Mouse (Mus musculus): ENCODE measurements at regions not wholly inside any gene's neighbourhood (a gene's known extent, or its start where the extent isn't known, plus 50 kb on each side); places are given as distances from the start of the nearest gene placed in this dataset.

- no peaks in the 10 kb centered on the region for H3K4me1 ChIP-seq (ENCODE audit: control insufficient read depth, insufficient read depth, low read length)
- WGBS = 81% methylated on average over 9 of the region's 9 CpGs
- H3K4me3 ChIP-seq (replicated peaks; ENCODE audit: control insufficient read depth, low read depth, low read length) = no peak overlapping the region
- TF ChIP-seq CTCF (IDR thresholded peaks at IDR 0.05; ENCODE audit: control insufficient read depth, insufficient read depth, low read length) (no peak), POLR2A (IDR thresholded peaks at IDR 0.05; ENCODE audit: borderline replicate concordance, control insufficient read depth, low read depth, low read length) (no peak)
- H3K27ac ChIP-seq (ENCODE audit: control insufficient read depth, insufficient read depth, low read depth, low read length, poor library complexity) = no peak overlapping the region
Measured at GRCm38 (mm10) chr7:117256819-117257218, 124.0 kb upstream of the Xylt1 start.

GRCm38 (mm10) chr7:117258557-117258956 is 122.2 kb upstream of the Xylt1 start:
- 79% methylated on average over 5 of the region's 5 CpGs for WGBS
- Histone ChIP-seq H3K4me1 (ENCODE audit: control insufficient read depth, insufficient read depth, low read length) (no peaks in the 10 kb centered on the region), H3K27ac (ENCODE audit: control insufficient read depth, insufficient read depth, low read depth, low read length, poor library complexity) (no peak overlapping the region), H3K4me3 (replicated peaks; ENCODE audit: control insufficient read depth, low read depth, low read length) (no peak overlapping the region)
- TF ChIP-seq CTCF (IDR thresholded peaks at IDR 0.05; ENCODE audit: control insufficient read depth, insufficient read depth, low read length) = no peak

- WGBS = 74% methylated on average over 5 of the region's 5 CpGs
- H3K27ac ChIP-seq (ENCODE audit: control insufficient read depth, insufficient read depth, low read depth, low read length, poor library complexity) = no peak overlapping the region
Measured at GRCm38 (mm10) chr7:117259151-117259550, 121.6 kb upstream of the Xylt1 start.

DNA sequence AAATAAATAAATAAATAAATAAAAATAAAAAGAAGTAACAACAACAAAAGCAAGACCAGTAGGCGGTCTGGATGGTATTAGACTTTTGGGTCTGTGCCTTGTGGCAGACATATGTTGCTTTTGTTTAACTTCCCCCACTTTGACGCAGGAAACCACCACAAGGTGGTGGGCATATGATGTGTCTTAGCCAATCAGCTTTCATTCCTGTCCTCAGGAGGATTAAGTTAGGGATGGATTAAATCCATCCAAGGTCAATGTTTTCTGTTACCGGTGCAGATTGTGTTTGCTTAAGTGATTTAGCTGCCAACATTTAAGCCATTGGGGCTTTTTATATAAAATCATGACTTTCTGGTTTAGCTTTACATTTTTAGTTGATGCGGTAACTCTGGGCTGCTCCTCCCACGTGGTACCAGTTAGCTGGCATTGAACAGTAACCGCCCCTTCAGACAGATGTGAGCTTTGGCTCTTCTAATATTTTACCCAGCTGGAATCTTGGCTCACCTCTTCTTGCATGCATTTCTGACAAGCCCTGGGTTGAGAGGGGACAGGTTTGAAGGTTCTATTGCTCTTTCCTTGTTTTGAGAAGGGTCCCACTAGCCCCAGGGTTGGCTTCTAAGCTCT is 121.0 kb upstream of the Xylt1 start:
- WGBS = 65% methylated on average over 6 of the region's 6 CpGs
- TF ChIP-seq CTCF (IDR thresholded peaks at IDR 0.05; ENCODE audit: control insufficient read depth, insufficient read depth, low read length) (no peak), POLR2A (IDR thresholded peaks at IDR 0.05; ENCODE audit: borderline replicate concordance, control insufficient read depth, low read depth, low read length) (no peak)
- H3K4me1 ChIP-seq (ENCODE audit: control insufficient read depth, insufficient read depth, low read length) = no peaks in the 10 kb centered on the region

More at GRCm38 (mm10) chr7:117259151-117259550, 121.6 kb upstream of the Xylt1 start:
- H3K4me1 ChIP-seq (ENCODE audit: control insufficient read depth, insufficient read depth, low read length) = no peaks in the 10 kb centered on the region
- no peak overlapping the region for H3K4me3 ChIP-seq (replicated peaks; ENCODE audit: control insufficient read depth, low read depth, low read length)
- TF ChIP-seq POLR2A (IDR thresholded peaks at IDR 0.05; ENCODE audit: borderline replicate concordance, control insufficient read depth, low read depth, low read length) = no peak
- TF ChIP-seq CTCF (IDR thresholded peaks at IDR 0.05; ENCODE audit: control insufficient read depth, insufficient read depth, low read length) = no peak

GRCm38 (mm10) chr7:117260596-117260995 is 120.2 kb upstream of the Xylt1 start:
- Histone ChIP-seq H3K27ac (ENCODE audit: control insufficient read depth, insufficient read depth, low read depth, low read length, poor library complexity) (no peak overlapping the region), H3K4me3 (replicated peaks; ENCODE audit: control insufficient read depth, low read depth, low read length) (no peak overlapping the region), H3K4me1 (ENCODE audit: control insufficient read depth, insufficient read depth, low read length) (no peaks in the 10 kb centered on the region)
- WGBS = 63% methylated on average over 3 of the region's 3 CpGs
- TF ChIP-seq CTCF (IDR thresholded peaks at IDR 0.05; ENCODE audit: control insufficient read depth, insufficient read depth, low read length) (no peak), POLR2A (IDR thresholded peaks at IDR 0.05; ENCODE audit: borderline replicate concordance, control insufficient read depth, low read depth, low read length) (no peak)

More for the DNA sequence above, 121.0 kb upstream of the Xylt1 start:
- no peak overlapping the region for H3K4me3 ChIP-seq (replicated peaks; ENCODE audit: control insufficient read depth, low read depth, low read length)
- no peak overlapping the region for H3K27ac ChIP-seq (ENCODE audit: control insufficient read depth, insufficient read depth, low read depth, low read length, poor library complexity)

DNA sequence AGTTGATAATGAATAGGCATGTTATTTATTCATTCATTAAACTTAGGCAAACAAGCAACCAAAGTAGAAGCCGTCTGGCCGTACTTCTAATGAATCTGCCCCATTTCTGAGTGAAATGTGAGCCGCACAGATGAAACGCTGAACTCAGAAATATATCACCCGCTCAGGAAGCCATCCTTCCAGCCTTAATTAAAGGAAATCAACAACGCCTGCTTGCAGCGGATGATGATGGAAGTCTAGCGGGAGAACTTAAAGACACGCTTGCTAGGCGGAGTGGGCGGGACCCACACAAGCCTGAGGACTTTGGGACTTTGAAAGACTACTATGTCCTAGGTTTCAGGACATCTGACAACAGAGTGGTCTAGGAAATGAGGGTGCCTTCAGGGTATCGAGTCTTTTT is 117.7 kb upstream of the Xylt1 start:
- WGBS = 81% methylated on average over 12 of the region's 12 CpGs
- TF ChIP-seq POLR2A (IDR thresholded peaks at IDR 0.05; ENCODE audit: borderline replicate concordance, control insufficient read depth, low read depth, low read length) (no peak), CTCF (IDR thresholded peaks at IDR 0.05; ENCODE audit: control insufficient read depth, insufficient read depth, low read length) (no peak)
- H3K27ac ChIP-seq (ENCODE audit: control insufficient read depth, insufficient read depth, low read depth, low read length, poor library complexity) = no peak overlapping the region
- no peak overlapping the region for H3K4me3 ChIP-seq (replicated peaks; ENCODE audit: control insufficient read depth, low read depth, low read length)
- H3K4me1 ChIP-seq (ENCODE audit: control insufficient read depth, insufficient read depth, low read length) = no peaks in the 10 kb centered on the region

DNA sequence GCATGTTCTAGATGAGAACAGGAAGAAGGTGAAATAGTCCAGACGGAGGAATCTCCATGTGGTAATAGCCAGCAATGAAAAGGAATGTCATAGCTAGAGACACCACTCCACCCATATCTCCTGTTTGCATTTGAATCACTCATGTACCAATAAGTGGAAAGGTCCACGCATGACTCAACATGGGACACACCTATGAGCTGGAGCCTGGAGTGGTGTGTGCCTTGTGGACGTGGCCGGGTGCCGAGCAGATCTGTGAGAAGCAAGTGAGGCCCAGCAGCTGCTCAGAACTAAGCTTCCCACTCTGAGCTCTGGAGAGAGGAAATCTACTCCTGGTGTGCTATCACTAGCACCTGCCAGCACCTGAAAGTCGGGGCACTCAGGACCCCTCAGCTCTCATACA is 116.4 kb upstream of the Xylt1 start:
- H3K4me1 ChIP-seq (ENCODE audit: control insufficient read depth, insufficient read depth, low read length) = no peaks in the 10 kb centered on the region
- H3K27ac ChIP-seq (ENCODE audit: control insufficient read depth, insufficient read depth, low read depth, low read length, poor library complexity) = no peak overlapping the region
- no peak overlapping the region for H3K4me3 ChIP-seq (replicated peaks; ENCODE audit: control insufficient read depth, low read depth, low read length)
- no peak for TF ChIP-seq CTCF (IDR thresholded peaks at IDR 0.05; ENCODE audit: control insufficient read depth, insufficient read depth, low read length)
- TF ChIP-seq POLR2A (IDR thresholded peaks at IDR 0.05; ENCODE audit: borderline replicate concordance, control insufficient read depth, low read depth, low read length) = no peak
- WGBS = 80% methylated on average over 6 of the region's 6 CpGs

- TF ChIP-seq POLR2A (IDR thresholded peaks at IDR 0.05; ENCODE audit: borderline replicate concordance, control insufficient read depth, low read depth, low read length) = no peak
- 73% methylated on average over 7 of the region's 7 CpGs for whole genome bisulfite sequencing
- H3K27ac ChIP-seq (ENCODE audit: control insufficient read depth, insufficient read depth, low read depth, low read length, poor library complexity) = no peak overlapping the region
- H3K4me3 ChIP-seq (replicated peaks; ENCODE audit: control insufficient read depth, low read depth, low read length) = no peak overlapping the region
- H3K4me1 ChIP-seq (ENCODE audit: control insufficient read depth, insufficient read depth, low read length) = no peaks in the 10 kb centered on the region
Measured at GRCm38 (mm10) chr7:117268096-117268495, 112.7 kb upstream of the Xylt1 start.

- H3K4me1 ChIP-seq (ENCODE audit: control insufficient read depth, insufficient read depth, low read length) = no peaks in the 10 kb centered on the region
- no peak overlapping the region for H3K4me3 ChIP-seq (replicated peaks; ENCODE audit: control insufficient read depth, low read depth, low read length)
- WGBS = 73% methylated on average over 10 of the region's 10 CpGs
- TF ChIP-seq CTCF (IDR thresholded peaks at IDR 0.05; ENCODE audit: control insufficient read depth, insufficient read depth, low read length) = no peak
- H3K27ac ChIP-seq (ENCODE audit: control insufficient read depth, insufficient read depth, low read depth, low read length, poor library complexity) = no peak overlapping the region
Measured at GRCm38 (mm10) chr7:117269263-117269897, 111.4 kb upstream of the Xylt1 start.
